Mouse (Mus musculus) kidney, adult 2 months (tissue): ENCODE measurements around the gene Prss38. TPM values are rescaled to one million over a fixed set of nuclear protein-coding genes. Genes with fewer than 3 reads are reported as not detected.
A peak's percentile ranks its signal among the peaks of the same experiment; 100 is the strongest.

Experiments used
- DNase-seq: peaks from one replicate; pipeline ENCODE4 v3.0.0; 2021
- H3K27ac ChIP-seq: fragments of 200-500 bp; 2 replicates; pipeline ENCODE4 v1.5.1; 2012; ENCODE audit warnings: low read depth, low read length, control low read depth, inconsistent platforms; ENCODE audit not compliant: insufficient read depth
- H3K27me3 ChIP-seq: fragments of 200-500 bp; replicated peaks from 2 replicates; pipeline ENCODE4 v1.6.1; 2012; ENCODE audit warnings: mild to moderate bottlenecking, moderate library complexity, low read length, inconsistent platforms; ENCODE audit not compliant: control insufficient read depth, insufficient read depth
- H3K36me3 ChIP-seq: fragments of 200-500 bp; 2 replicates; pipeline ENCODE4 v1.6.1; 2012; ENCODE audit warnings: mild to moderate bottlenecking, moderate library complexity, low read length, inconsistent platforms; ENCODE audit not compliant: control insufficient read depth, insufficient read depth
- H3K4me1 ChIP-seq: fragments of 200-500 bp; 2 replicates; pipeline ENCODE4 v1.6.1; 2011; ENCODE audit warnings: low read length; ENCODE audit not compliant: control insufficient read depth, insufficient read depth
- H3K4me3 ChIP-seq: fragments of 200-500 bp; 2 replicates; pipeline ENCODE4 v1.5.1; 2011; ENCODE audit warnings: mild to moderate bottlenecking, low read depth, low read length, control low read depth; ENCODE audit not compliant: insufficient read depth
- CTCF ChIP-seq: fragments of 200-500 bp; conservative IDR thresholded peaks from 2 replicates; pipeline ENCODE4 v1.5.1; 2011; ENCODE audit warnings: low read depth, mild to moderate bottlenecking, control low read depth, low read length, moderate library complexity, mixed read lengths; ENCODE audit not compliant: insufficient read depth, insufficient read length
- POLR2A ChIP-seq: fragments of 200-500 bp; IDR thresholded peaks from one replicate; pipeline ENCODE4 v1.6.1; 2011; ENCODE audit warnings: low read depth, low read length, control low read depth
- WGBS: fragments of 180-500 bp; shearing (Covaris S2); methylation state at CpG from one replicate; pipeline ENCODE4 v1.1.7; 2018; 5-methylcytosine and 5-hydroxymethylcytosine counted together
- polyA plus RNA-seq: library from polyadenylated mRNA; depleted of rRNA; stranded (reverse); fragments of >200 nt; gene quantifications from 2 replicates; pipeline ENCODE4 v1.2.3, GENCODE M21; 2012

The Prss38 gene
- polyA plus RNA-seq, 1 experiment: not detected

- no peaks in the 10 kb centered on the region for H3K36me3 ChIP-seq
- H3K27me3 ChIP-seq: no peaks in the 10 kb centered on the region
- H3K4me1 ChIP-seq: no peaks in the 10 kb centered on the region
- no peak for DNase-seq
- TF ChIP-seq CTCF: no peak
- no peak for TF ChIP-seq POLR2A
- no peak overlapping the region for H3K4me3 ChIP-seq
- H3K27ac ChIP-seq: no peak overlapping the region
- 73% methylated on average over 2 of the region's 2 CpGs for WGBS
These were observed 35.4 kb upstream of the Prss38 start for GRCm38 (mm10) chr11:59410851-59411250.

- DNase-seq: no peak
These were observed 30.3 kb upstream of the Prss38 start for GRCm38 (mm10) chr11:59405761-59406160.

GRCm38 (mm10) chr11:59400876-59401275 lies 25.4 kb upstream of the Prss38 start:
- 67% methylated on average over 2 of the region's 2 CpGs for WGBS
- Histone ChIP-seq H3K4me3 (no peak overlapping the region), H3K27ac (no peak overlapping the region), H3K27me3 (no peaks in the 10 kb centered on the region), H3K36me3 (no peaks in the 10 kb centered on the region; the same call in 1 of the 2 replicates), H3K4me1 (no peaks in the 10 kb centered on the region)
- TF ChIP-seq CTCF (no peak), POLR2A (no peak)
- DNase-seq: no peak

More at GRCm38 (mm10) chr11:59405761-59406160, 30.3 kb upstream of the Prss38 start:
- Histone ChIP-seq H3K36me3 (no peaks in the 10 kb centered on the region; the same call in 1 of the 2 replicates), H3K27ac (no peak overlapping the region), H3K4me1 (no peaks in the 10 kb centered on the region), H3K4me3 (no peak overlapping the region), H3K27me3 (no peaks in the 10 kb centered on the region)
- TF ChIP-seq CTCF: no peak
- no peak for TF ChIP-seq POLR2A
- WGBS: 90% methylated on average over 1 of the region's 1 CpGs

- WGBS: 89% methylated on average over 8 of the region's 8 CpGs
These were observed 24.4 kb upstream of the Prss38 start for GRCm38 (mm10) chr11:59399830-59400229.

GRCm38 (mm10) chr11:59397536-59398371 lies 22.3 kb upstream of the Prss38 start:
- no peak for TF ChIP-seq CTCF
- WGBS: 60% methylated on average over 22 of the region's 22 CpGs
- DNase-seq: no peak
- Histone ChIP-seq H3K4me1 (no peaks in the 10 kb centered on the region), H3K4me3 (no peak overlapping the region), H3K27me3 (no peaks in the 10 kb centered on the region), H3K36me3 (no peaks in the 10 kb centered on the region), H3K27ac (no peak overlapping the region)

More at GRCm38 (mm10) chr11:59399830-59400229, 24.4 kb upstream of the Prss38 start:
- Histone ChIP-seq H3K27ac (no peak overlapping the region), H3K36me3 (no peaks in the 10 kb centered on the region; the same call in 1 of the 2 replicates), H3K27me3 (no peaks in the 10 kb centered on the region), H3K4me1 (no peaks in the 10 kb centered on the region), H3K4me3 (no peak overlapping the region)
- TF ChIP-seq CTCF (no peak), POLR2A (no peak)
- DNase-seq: no peak

- H3K27ac ChIP-seq: no peak overlapping the region
- no peaks in the 10 kb centered on the region for H3K36me3 ChIP-seq
- H3K27me3 ChIP-seq: no peaks in the 10 kb centered on the region
- DNase-seq: no peak
- no peak for TF ChIP-seq CTCF
- TF ChIP-seq POLR2A: no peak
- no peaks in the 10 kb centered on the region for H3K4me1 ChIP-seq
- WGBS: 79% methylated on average over 5 of the region's 5 CpGs
- H3K4me3 ChIP-seq: no peak overlapping the region
These were observed 19.0 kb upstream of the Prss38 start for GRCm38 (mm10) chr11:59394451-59394850.

GRCm38 (mm10) chr11:59393591-59393990 lies 18.1 kb upstream of the Prss38 start:
- Histone ChIP-seq H3K36me3 (no peaks in the 10 kb centered on the region), H3K27me3 (no peaks in the 10 kb centered on the region), H3K4me1 (no peaks in the 10 kb centered on the region), H3K27ac (no peak overlapping the region), H3K4me3 (no peak overlapping the region)
- TF ChIP-seq CTCF: no peak
- no peak for TF ChIP-seq POLR2A
- DNase-seq: peak; percentile 7
- WGBS: 33% methylated on average over 9 of the region's 9 CpGs
